Mouse (Mus musculus): ENCODE measurements at regions not wholly inside any gene's neighbourhood (a gene's known extent, or its start where the extent isn't known, plus 50 kb on each side); places are given as distances from the start of the nearest gene placed in this dataset.

GRCm38 (mm10) chr5:50743030-50743429, 684.2 kb upstream of the Adgra3 start:
- TF ChIP-seq CTCF (IDR thresholded peaks at IDR 0.05; ENCODE audit: extremely low read depth, insufficient read length, insufficient replicate concordance, low read depth, low read length) (no peak), POLR2A (IDR thresholded peaks at IDR 0.05; ENCODE audit: low read depth, low read length) (no peak)
